In the genomic region with DNA sequence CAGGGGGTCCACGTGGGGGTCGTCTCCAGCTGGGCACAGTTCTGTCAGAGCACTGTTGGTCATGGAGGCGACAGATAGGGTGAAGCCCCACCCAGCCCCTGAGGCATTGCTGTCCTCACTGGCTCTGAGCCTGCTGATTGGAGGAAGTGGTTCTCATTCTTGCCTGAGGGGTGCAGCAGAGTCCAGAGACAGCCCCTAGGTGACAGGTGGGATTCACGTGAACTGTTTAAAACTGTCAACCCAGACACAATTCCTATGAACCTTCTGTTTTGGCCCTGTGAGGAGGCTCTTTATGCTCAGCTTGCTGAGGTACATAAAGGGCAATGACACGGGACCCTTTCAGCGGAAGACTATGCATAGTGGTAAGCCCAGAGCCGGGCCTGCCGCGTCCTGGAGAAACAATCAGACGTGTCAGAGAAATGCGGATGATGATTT, we compare ENCODE assay signal across 9 mouse cellular contexts.
DNase-seq lines count a peak whose midpoint lies in the region; ATAC-seq lines count a peak whose summit lies in the region.
"Had no signal": no experiment of that assay in that cellular context is flagged by ENCODE, and none has a peak within 500 bp of the region (broad histone marks: within the 10 kb centered on the region; RNA-seq: fewer than 3 reads in every experiment).

No protein-coding gene starts in this region.

- no peaks in the 10 kb centered on the region for H3K36me3 ChIP-seq in kidney, embryonic 15.5 days
- H3K36me3 ChIP-seq in forebrain, embryonic 13.5 days (ENCODE audit: poor library complexity, severe bottlenecking) = no peaks in the 10 kb centered on the region
- H3K36me3 ChIP-seq in midbrain, embryonic 12.5 days = no peaks in the 10 kb centered on the region

- H3K4me2 ChIP-seq in kidney, embryonic 15.5 days = no peak overlapping the region
- H3K4me2 ChIP-seq in forebrain, embryonic 13.5 days = peak overlapping the region; percentile 46
- no peak overlapping the region for H3K4me2 ChIP-seq in midbrain, embryonic 12.5 days (replicated peaks)

- peak; percentile 13 for DNase-seq in kidney, adult 18-20 months
- peak; percentile 27 to 49 for DNase-seq in layer of hippocampus, postnatal 10 days (ENCODE audit: low spot score in 2 of 2)
- DNase-seq in urinary bladder, postnatal 10 days (ENCODE audit: low spot score) = no peak
- no peak for DNase-seq in spleen, postnatal 10 days (ENCODE audit: low spot score in 2 of 2)

- WGBS in kidney, embryonic 15.5 days = 59% methylated on average over 11 of the region's 11 CpGs
- 27% methylated on average over 11 of the region's 11 CpGs for WGBS in forebrain, embryonic 13.5 days
- WGBS in midbrain, embryonic 12.5 days = 53% methylated on average over 11 of the region's 11 CpGs

- H3K27me3 ChIP-seq in kidney, embryonic 15.5 days = no peaks in the 10 kb centered on the region
- peaks cover 5% of the 10 kb centered on the region; the same call in 1 of the 2 replicates for H3K27me3 ChIP-seq in forebrain, embryonic 13.5 days
- H3K27me3 ChIP-seq in midbrain, embryonic 12.5 days = no peaks in the 10 kb centered on the region; the same call in 1 of the 2 replicates
- H3K27me3 ChIP-seq: Patski had no signal

- ATAC-seq in kidney, embryonic 15.5 days (replicated peaks; ENCODE audit: low FRiP score) = no peak; the same call in 1 of the 2 replicates
- peak; percentile 72 for ATAC-seq in forebrain, embryonic 13.5 days
- ATAC-seq in midbrain, embryonic 12.5 days (ENCODE audit: low FRiP score, low read depth) = peak; percentile 47; the same call in 1 of the 2 replicates
- no peak for ATAC-seq in CD4-positive, CD25-positive, alpha-beta regulatory T cell, adult 4 months
- ATAC-seq: Patski had no signal

- H3K4me1 ChIP-seq in kidney, embryonic 15.5 days = peaks cover 23% of the 10 kb centered on the region
- H3K4me1 ChIP-seq in forebrain, embryonic 13.5 days = peaks cover 49% of the 10 kb centered on the region
- peaks cover 33% of the 10 kb centered on the region for H3K4me1 ChIP-seq in midbrain, embryonic 12.5 days

- H3K9ac ChIP-seq in kidney, embryonic 15.5 days = no peak overlapping the region
- peak overlapping the region; percentile 37; the same call in 1 of the 2 replicates for H3K9ac ChIP-seq in forebrain, embryonic 13.5 days
- no peak overlapping the region for H3K9ac ChIP-seq in midbrain, embryonic 12.5 days (replicated peaks)

- H3K4me3 ChIP-seq in kidney, embryonic 15.5 days (replicated peaks) = no peak overlapping the region
- no peak overlapping the region for H3K4me3 ChIP-seq in forebrain, embryonic 13.5 days
- H3K4me3 ChIP-seq in midbrain, embryonic 12.5 days = no peak overlapping the region

- no peaks in the 10 kb centered on the region for H3K9me3 ChIP-seq in kidney, embryonic 15.5 days (replicated peaks)
- H3K9me3 ChIP-seq in forebrain, embryonic 13.5 days (replicated peaks) = no peaks in the 10 kb centered on the region
- no peaks in the 10 kb centered on the region for H3K9me3 ChIP-seq in midbrain, embryonic 12.5 days

- no peak overlapping the region for H3K27ac ChIP-seq in kidney, embryonic 15.5 days
- H3K27ac ChIP-seq in forebrain, embryonic 13.5 days = peak overlapping the region; percentile 78
- 0 out of 2 replicates have a peak overlapping the region, but pooled peaks have one; percentile 30 for H3K27ac ChIP-seq in midbrain, embryonic 12.5 days (replicated peaks)

Comparison
In these comparisons a context has a peak if more than half of its experiments do, and no peak if none do; other contexts are left out.
1. DNase-seq: peak in kidney, adult 18-20 months (single experiment) and layer of hippocampus, postnatal 10 days (2 of 2); none in urinary bladder, postnatal 10 days (single experiment) and spleen, postnatal 10 days (0 of 2).
2. ATAC-seq: peak in forebrain, embryonic 13.5 days (single experiment) and midbrain, embryonic 12.5 days (single experiment); none in kidney, embryonic 15.5 days (single experiment) and CD4-positive, CD25-positive, alpha-beta regulatory T cell, adult 4 months (single experiment).